22 mouse cellular contexts compared by ENCODE assay signal in genomic region chr14:54138288-54138687, GRCm38 (mm10).
DNase-seq lines count a peak whose midpoint lies in the region; ATAC-seq lines count a peak whose summit lies in the region.
"Had no signal": no experiment of that assay in that cellular context is flagged by ENCODE, and none has a peak within 500 bp of the region (broad histone marks: within the 10 kb centered on the region; RNA-seq: fewer than 3 reads in every experiment).

No protein-coding gene starts in this region.

- H3K4me2 ChIP-seq in midbrain, embryonic 11.5 days: no peak overlapping the region
- H3K4me2 ChIP-seq in midbrain, embryonic 15.5 days: no peak overlapping the region
- peak overlapping the region; percentile 34 for H3K4me2 ChIP-seq in liver, embryonic 15.5 days
- H3K4me2 ChIP-seq: forebrain, embryonic 12.5 days; limb, embryonic 13.5 days; lung, embryonic 14.5 days; midbrain, embryonic 13.5 days; neural tube, embryonic 13.5 days had no signal

- no peak overlapping the region for H3K9ac ChIP-seq in midbrain, embryonic 11.5 days (ENCODE audit: low read length)
- H3K9ac ChIP-seq in midbrain, embryonic 15.5 days: no peak overlapping the region
- no peak overlapping the region for H3K9ac ChIP-seq in liver, embryonic 15.5 days
- H3K9ac ChIP-seq: forebrain, embryonic 12.5 days; limb, embryonic 13.5 days; lung, embryonic 14.5 days; midbrain, embryonic 13.5 days; neural tube, embryonic 13.5 days had no signal

- no peaks in the 10 kb centered on the region for H3K27me3 ChIP-seq in midbrain, embryonic 11.5 days (ENCODE audit: control insufficient read depth, insufficient read depth, low read length)
- H3K27me3 ChIP-seq in midbrain, embryonic 15.5 days (replicated peaks): no peaks in the 10 kb centered on the region
- H3K27me3 ChIP-seq in liver, embryonic 15.5 days: no peaks in the 10 kb centered on the region
- H3K27me3 ChIP-seq: forebrain, embryonic 12.5 days; limb, embryonic 13.5 days; midbrain, embryonic 13.5 days; neural tube, embryonic 13.5 days had no signal

- no peak for ATAC-seq in midbrain, embryonic 11.5 days (ENCODE audit: low FRiP score)
- no peak for ATAC-seq in midbrain, embryonic 15.5 days (replicated peaks)
- 0 out of 2 replicates have a peak, but pooled peaks have one; percentile 42 for ATAC-seq in liver, embryonic 15.5 days (ENCODE audit: insufficient read depth)
- ATAC-seq: hindbrain, postnatal 0 days; intestine, postnatal 0 days; midbrain, embryonic 13.5 days had no signal

- H3K4me1 ChIP-seq in midbrain, embryonic 11.5 days (ENCODE audit: control insufficient read depth, insufficient read depth, low read length): no peaks in the 10 kb centered on the region
- no peaks in the 10 kb centered on the region for H3K4me1 ChIP-seq in midbrain, embryonic 15.5 days
- H3K4me1 ChIP-seq in liver, embryonic 15.5 days (replicated peaks): peaks cover 20% of the 10 kb centered on the region
- H3K4me1 ChIP-seq: forebrain, embryonic 12.5 days; hindbrain, embryonic 10.5 days; limb, embryonic 13.5 days; midbrain, embryonic 13.5 days; neural tube, embryonic 13.5 days had no signal

- peak; percentile 64 for DNase-seq in midbrain, embryonic 11.5 days (ENCODE audit: low spot score, missing footprints)
- peak; percentile 60 for DNase-seq in c-Kit-positive CD71-positive TER-119-negative erythroid progenitor cells, embryonic 14.5 days (ENCODE audit: low read depth)
- DNase-seq in cerebellum, adult 9-11 months: no peak
- DNase-seq in layer of hippocampus, adult 9-11 months: no peak
- DNase-seq in ovary, postnatal 10 days (ENCODE audit: low spot score): no peak
- DNase-seq: adrenal gland, postnatal 25 days; cerebellum, adult 9-10 months; gastrocnemius, adult 2 months; kidney, postnatal 36 days; lung, embryonic 14.5 days; lung, postnatal 4 days; right cerebral cortex, postnatal 4 days; thymus, postnatal 36 days had no signal

- no peaks in the 10 kb centered on the region for H3K36me3 ChIP-seq in midbrain, embryonic 11.5 days (ENCODE audit: control insufficient read depth, insufficient read depth, low read length)
- no peaks in the 10 kb centered on the region for H3K36me3 ChIP-seq in midbrain, embryonic 15.5 days (replicated peaks)
- H3K36me3 ChIP-seq in liver, embryonic 15.5 days (replicated peaks): no peaks in the 10 kb centered on the region
- H3K36me3 ChIP-seq: forebrain, embryonic 12.5 days; hindbrain, embryonic 10.5 days; limb, embryonic 13.5 days; midbrain, embryonic 13.5 days; neural tube, embryonic 13.5 days had no signal

- WGBS in midbrain, embryonic 11.5 days: 91% methylated on average over 3 of the region's 3 CpGs
- 89% methylated on average over 3 of the region's 3 CpGs for WGBS in midbrain, embryonic 15.5 days
- 15% methylated on average over 3 of the region's 3 CpGs for WGBS in liver, embryonic 15.5 days (ENCODE audit: insufficient replicate concordance)

- H3K27ac ChIP-seq in midbrain, embryonic 11.5 days (ENCODE audit: low read depth, low read length): no peak overlapping the region
- H3K27ac ChIP-seq in midbrain, embryonic 15.5 days: no peak overlapping the region
- no peak overlapping the region for H3K27ac ChIP-seq in liver, embryonic 15.5 days (replicated peaks)
- H3K27ac ChIP-seq: forebrain, embryonic 12.5 days; gastrocnemius, adult 2 months; hindbrain, embryonic 10.5 days; hindbrain, postnatal 0 days; limb, embryonic 13.5 days; midbrain, embryonic 13.5 days; neural tube, embryonic 13.5 days had no signal

- no peak overlapping the region for H3K4me3 ChIP-seq in midbrain, embryonic 11.5 days (ENCODE audit: low read depth, low read length)
- H3K4me3 ChIP-seq in midbrain, embryonic 15.5 days: no peak overlapping the region
- no peak overlapping the region for H3K4me3 ChIP-seq in liver, embryonic 15.5 days (replicated peaks)
- H3K4me3 ChIP-seq: forebrain, embryonic 12.5 days; gastrocnemius, adult 2 months; hindbrain, embryonic 10.5 days; limb, embryonic 13.5 days; midbrain, embryonic 13.5 days; neural tube, embryonic 13.5 days had no signal

- H3K9me3 ChIP-seq in midbrain, embryonic 11.5 days (ENCODE audit: control insufficient read depth, low read length): no peaks in the 10 kb centered on the region
- no peaks in the 10 kb centered on the region for H3K9me3 ChIP-seq in midbrain, embryonic 15.5 days
- H3K9me3 ChIP-seq in liver, embryonic 15.5 days (replicated peaks): no peaks in the 10 kb centered on the region
- H3K9me3 ChIP-seq: forebrain, embryonic 12.5 days; hindbrain, embryonic 10.5 days; limb, embryonic 13.5 days; midbrain, embryonic 13.5 days; neural tube, embryonic 13.5 days had no signal

Comparison
In these comparisons a context has a peak if more than half of its experiments do, and no peak if none do; other contexts are left out.
1. DNase-seq: peak in midbrain, embryonic 11.5 days (single experiment) and c-Kit-positive CD71-positive TER-119-negative erythroid progenitor cells, embryonic 14.5 days (single experiment); none in cerebellum, adult 9-11 months (single experiment), layer of hippocampus, adult 9-11 months (single experiment) and ovary, postnatal 10 days (single experiment).